23 mouse cellular contexts compared by ENCODE assay signal in the genomic region with DNA sequence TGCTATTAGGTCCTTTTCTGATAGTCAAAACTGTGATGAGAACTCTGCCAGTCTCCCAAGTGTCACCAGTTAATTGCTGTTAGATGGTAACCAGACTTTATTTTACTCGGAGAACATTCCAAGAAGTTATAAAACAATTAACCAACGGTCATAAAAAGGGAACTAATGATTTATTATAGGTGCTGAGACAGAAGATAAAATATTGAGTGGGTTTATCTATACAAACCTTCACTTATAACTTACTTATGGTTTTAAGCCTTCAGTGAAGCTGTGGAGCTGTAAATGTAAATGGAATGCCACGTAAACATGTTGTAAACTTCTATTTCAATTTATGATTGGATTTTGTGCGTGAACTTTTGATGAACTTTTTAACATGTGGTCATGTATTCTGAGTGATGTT. TPM values are rescaled to one million over a fixed set of nuclear protein-coding genes. Genes with fewer than 3 reads are reported as not detected.
"Had no signal": no experiment of that assay in that cellular context is flagged by ENCODE, and none has a peak within 500 bp of the region (broad histone marks: within the 10 kb centered on the region; RNA-seq: fewer than 3 reads in every experiment).

No protein-coding gene starts in this region.

- H3K9ac ChIP-seq: neural tube, embryonic 13.5 days; neural tube, embryonic 15.5 days; stomach, embryonic 15.5 days had no signal

- H3K27me3 ChIP-seq: neural tube, embryonic 13.5 days; neural tube, embryonic 15.5 days; stomach, embryonic 15.5 days had no signal

- H3K36me3 ChIP-seq: neural tube, embryonic 13.5 days; neural tube, embryonic 15.5 days; stomach, embryonic 15.5 days had no signal

- H3K9me3 ChIP-seq: neural tube, embryonic 13.5 days; neural tube, embryonic 15.5 days; stomach, embryonic 15.5 days had no signal

- DNase-seq: retina, postnatal 1 day; right cerebral cortex, adult 18-20 months; right cerebral cortex, postnatal 14 days; right cerebral cortex, postnatal 25 days; right cerebral cortex, postnatal 4 days; spleen, adult 18-20 months; thymus, adult 18-20 months; thymus, adult 2 months; thymus, postnatal 14 days; thymus, postnatal 25 days; thymus, postnatal 36 days; thymus, postnatal 4 days had no signal

- H3K4me3 ChIP-seq: neural tube, embryonic 13.5 days; neural tube, embryonic 15.5 days; stomach, embryonic 15.5 days had no signal

- H3K27ac ChIP-seq: neural tube, embryonic 13.5 days; neural tube, embryonic 15.5 days; stomach, embryonic 15.5 days; stomach, postnatal 0 days had no signal

- H3K4me2 ChIP-seq: neural tube, embryonic 13.5 days; neural tube, embryonic 15.5 days; stomach, embryonic 15.5 days had no signal

RNA-seq across cellular contexts. Expression of gene Gm49358, which starts 9.6 kb away (rescaled TPM):
- polyA plus RNA-seq: neural tube, embryonic 13.5 days; neural tube, embryonic 15.5 days; small intestine, adult 2 months; spleen, adult 2 months; stomach, embryonic 14.5 days; stomach, embryonic 15.5 days; stomach, embryonic 16.5 days; stomach, postnatal 0 days; testis, adult 2 months; thymus, adult 2 months; thymus, postnatal 0 days; urinary bladder, adult 2 months had no signal
